Mouse (Mus musculus): ENCODE measurements around the gene Sh3d21.
A peak's percentile ranks its signal among the peaks of the same experiment; 100 is the strongest.

The Sh3d21 gene

GRCm38 (mm10) chr4:126163067-126163659 lies at the start of gene Sh3d21:
Gene Sh3d21 (minus strand): TSS chr4:126163491.
- TF ChIP-seq GATA4 (IDR thresholded peaks at IDR 0.05; ENCODE audit: insufficient replicate concordance, low read length) = no peak

- no peak for TF ChIP-seq GATA4 (IDR thresholded peaks at IDR 0.05; ENCODE audit: insufficient replicate concordance, low read length)
Measured at GRCm38 (mm10) chr4:126207081-126207480, 43.8 kb upstream of the Sh3d21 start.

GRCm38 (mm10) chr4:126205386-126205785 lies 42.1 kb upstream of the Sh3d21 start:
- no peak for TF ChIP-seq GATA4 (IDR thresholded peaks at IDR 0.05; ENCODE audit: insufficient replicate concordance, low read length)

GRCm38 (mm10) chr4:126204661-126205230 lies 41.5 kb upstream of the Sh3d21 start:
- no peak for TF ChIP-seq GATA4 (IDR thresholded peaks at IDR 0.05; ENCODE audit: insufficient replicate concordance, low read length)

- no peak for TF ChIP-seq GATA4 (IDR thresholded peaks at IDR 0.05; ENCODE audit: insufficient replicate concordance, low read length)
Measured at GRCm38 (mm10) chr4:126204016-126204415, 40.7 kb upstream of the Sh3d21 start.

- no peak for TF ChIP-seq GATA4 (IDR thresholded peaks at IDR 0.05; ENCODE audit: insufficient replicate concordance, low read length)
Measured at GRCm38 (mm10) chr4:126203336-126203895, 40.1 kb upstream of the Sh3d21 start.

- TF ChIP-seq GATA4 (IDR thresholded peaks at IDR 0.05; ENCODE audit: insufficient replicate concordance, low read length) = peak; percentile 35; the same call in 1 of the 2 replicates
Measured at GRCm38 (mm10) chr4:126202303-126203181, 39.3 kb upstream of the Sh3d21 start, which contains the start of gene Thrap3. Gene Thrap3 (minus strand): TSS chr4:126202760.

GRCm38 (mm10) chr4:126201514-126202302 lies 38.4 kb upstream of the Sh3d21 start:
- TF ChIP-seq GATA4 (IDR thresholded peaks at IDR 0.05; ENCODE audit: insufficient replicate concordance, low read length) = no peak

GRCm38 (mm10) chr4:126200656-126201055 lies 37.4 kb upstream of the Sh3d21 start:
- no peak for TF ChIP-seq GATA4 (IDR thresholded peaks at IDR 0.05; ENCODE audit: insufficient replicate concordance, low read length)

- TF ChIP-seq GATA4 (IDR thresholded peaks at IDR 0.05; ENCODE audit: insufficient replicate concordance, low read length) = no peak
Measured at GRCm38 (mm10) chr4:126200036-126200435, 36.7 kb upstream of the Sh3d21 start.

GRCm38 (mm10) chr4:126199556-126199955 lies 36.3 kb upstream of the Sh3d21 start:
- TF ChIP-seq GATA4 (IDR thresholded peaks at IDR 0.05; ENCODE audit: insufficient replicate concordance, low read length) = peak; percentile 51; the same call in 1 of the 2 replicates

GRCm38 (mm10) chr4:126197485-126197884 lies 34.2 kb upstream of the Sh3d21 start:
- no peak for TF ChIP-seq GATA4 (IDR thresholded peaks at IDR 0.05; ENCODE audit: insufficient replicate concordance, low read length)

GRCm38 (mm10) chr4:126194916-126195315 lies 31.6 kb upstream of the Sh3d21 start:
- TF ChIP-seq GATA4 (IDR thresholded peaks at IDR 0.05; ENCODE audit: insufficient replicate concordance, low read length) = no peak

GRCm38 (mm10) chr4:126194216-126194615 lies 30.9 kb upstream of the Sh3d21 start:
- no peak for TF ChIP-seq GATA4 (IDR thresholded peaks at IDR 0.05; ENCODE audit: insufficient replicate concordance, low read length)

- no peak for TF ChIP-seq GATA4 (IDR thresholded peaks at IDR 0.05; ENCODE audit: insufficient replicate concordance, low read length)
Measured at GRCm38 (mm10) chr4:126190636-126191035, 27.3 kb upstream of the Sh3d21 start.

Data from liver, adult (tissue).